Mouse (Mus musculus): ENCODE measurements around the gene Arsj.

The Arsj gene

DNA sequence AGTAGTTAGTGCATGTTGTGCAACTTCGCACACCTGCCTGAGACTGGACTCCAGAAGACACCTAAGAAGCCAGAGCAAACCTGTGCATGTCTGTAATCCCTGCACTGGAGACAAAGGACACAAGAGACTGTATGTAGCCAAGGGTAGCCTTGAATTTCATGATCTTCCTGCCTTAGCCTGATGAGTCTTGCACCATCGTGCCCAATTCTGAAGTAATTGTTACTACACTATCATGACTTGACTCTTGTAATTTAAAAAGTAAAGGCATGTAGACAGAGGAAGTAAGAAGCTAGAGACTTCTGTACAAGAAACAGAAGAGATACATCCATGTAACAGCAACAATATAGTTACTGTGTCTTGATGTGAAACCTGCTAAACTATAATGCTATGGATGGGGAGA, 40.7 kb downstream of the Arsj start:
- no peak for DNase-seq

- DNase-seq: no peak
These were observed 67.1 kb downstream of the Arsj start for GRCm38 (mm10) chr3:126430524-126431064.

GRCm38 (mm10) chr3:126439331-126439730, 75.8 kb downstream of the Arsj start:
- peak; percentile 71 for DNase-seq

- no peak for DNase-seq
These were observed 85.6 kb downstream of the Arsj start for GRCm38 (mm10) chr3:126449058-126449457.

DNA sequence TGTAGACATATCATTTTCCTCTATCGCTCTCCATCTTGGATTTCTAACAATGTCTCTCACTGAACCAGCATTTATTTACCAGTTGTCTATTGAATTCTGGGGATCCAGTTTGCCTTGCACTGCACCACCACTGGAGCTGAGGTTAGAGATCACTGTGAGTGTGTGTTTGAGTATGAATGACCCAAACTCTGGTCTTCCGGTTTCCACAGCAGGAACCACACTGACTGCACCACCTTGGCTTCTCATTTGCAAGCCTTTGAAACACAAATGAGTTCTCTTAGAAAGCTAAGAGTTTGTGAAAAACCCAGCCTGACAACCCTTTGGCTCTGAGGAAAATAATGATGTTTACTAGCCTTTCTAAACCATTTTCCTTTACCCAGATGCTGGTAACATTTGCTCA, 86.0 kb downstream of the Arsj start:
- DNase-seq: no peak

GRCm38 (mm10) chr3:126455787-126456482, 92.5 kb downstream of the Arsj start:
- DNase-seq: no peak

DNA sequence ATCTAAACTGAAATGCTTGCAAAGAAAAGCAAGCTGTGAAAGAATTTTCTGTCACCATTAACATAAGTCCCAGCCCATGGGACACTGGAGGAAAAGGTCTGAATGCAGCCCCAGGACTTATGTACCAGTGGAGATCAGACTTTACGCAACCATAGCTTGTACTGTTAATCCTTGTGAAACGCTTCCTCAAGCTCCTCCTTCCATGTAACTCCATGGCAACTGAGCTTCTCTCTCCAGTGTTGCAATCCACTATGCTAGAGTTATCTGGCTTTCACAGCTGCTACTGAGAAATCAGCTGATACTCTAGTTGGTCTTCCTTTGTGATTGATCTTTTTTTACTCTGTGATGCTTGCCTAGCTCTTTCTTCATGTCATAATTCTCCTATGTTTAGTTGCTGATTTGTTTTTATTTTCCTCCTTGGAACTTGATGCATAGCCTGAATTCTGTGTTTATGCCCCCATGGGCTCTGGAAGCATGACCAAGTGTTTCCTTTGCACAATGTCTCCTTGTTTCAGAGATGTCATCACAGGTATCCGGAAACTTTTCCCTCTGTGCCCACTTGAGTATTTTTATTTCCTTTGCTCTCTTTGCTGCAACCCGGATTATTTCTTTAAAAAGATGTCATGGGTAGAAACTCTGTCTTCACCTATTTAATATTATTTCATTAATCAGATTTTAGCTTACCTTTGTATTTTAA, 99.8 kb downstream of the Arsj start:
- DNase-seq: no peak

GRCm38 (mm10) chr3:126464262-126464661, 100.8 kb downstream of the Arsj start:
- DNase-seq: no peak
